In the genomic region with DNA sequence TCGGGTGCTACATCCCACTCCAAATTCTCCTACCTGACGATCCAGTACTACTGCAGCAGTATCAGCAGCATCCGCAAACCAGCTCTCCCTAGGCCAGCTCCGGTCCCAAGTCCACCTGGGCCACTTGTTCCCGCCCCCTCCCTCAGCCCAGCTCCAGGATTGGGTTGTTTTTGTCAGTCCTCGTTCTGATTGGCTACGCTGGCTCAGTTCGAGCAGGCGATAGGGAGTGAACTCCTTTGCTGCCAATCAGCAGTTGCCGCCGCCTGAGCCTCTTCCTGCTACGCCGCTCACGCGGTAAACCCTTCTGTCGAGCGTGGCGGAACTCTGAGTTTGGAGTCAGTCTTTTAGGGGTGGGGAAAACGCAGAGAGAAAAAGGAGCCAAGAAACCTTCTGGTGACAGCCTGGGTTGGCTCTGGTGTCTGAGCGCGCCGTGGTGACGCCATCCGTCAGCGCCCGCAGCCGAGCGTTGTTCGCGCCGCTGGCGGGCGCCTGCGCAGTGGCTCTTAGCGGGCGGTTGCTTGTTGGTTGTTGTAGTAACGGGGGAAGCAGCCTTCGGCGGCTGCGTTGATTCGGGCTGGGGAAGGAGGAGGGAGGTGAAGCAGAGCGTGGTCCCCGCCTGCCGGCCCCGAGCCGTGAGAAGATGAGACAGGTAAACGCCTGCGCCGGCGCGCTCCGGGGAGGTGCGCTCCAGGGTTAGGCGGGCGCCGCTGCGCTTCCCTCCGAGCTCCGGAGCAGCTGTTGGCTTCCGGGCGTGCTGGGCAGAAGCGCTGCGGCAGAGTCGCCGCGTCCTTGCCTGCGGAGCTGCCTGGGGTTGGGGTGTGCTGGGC, we compare ENCODE assay signal across 1 mouse cellular context.
TF ChIP-seq lines count a peak whose summit lies in the region.

A gene (minus strand): TSS at position 113 of the 827 bp plus-strand sequence.
A gene (plus strand): TSS at position 222 of the 827 bp plus-strand sequence.

TF ChIP-seq in MEL, 35 proteins besides CTCF, POLR2A, EP300 and RAD21 (continued from another document):
- TF ChIP-seq MYB (IDR thresholded peaks at IDR 0.05; ENCODE audit: low read depth, low read length): no peak
- TF ChIP-seq ELF1 (IDR thresholded peaks at IDR 0.05; ENCODE audit: low read depth, low read length): peak; percentile 56; the same call in 1 of the 2 replicates
